Comparison of ENCODE assay signal across 8 mouse cellular contexts in genomic region chr2:25055068-25055405, GRCm38 (mm10). TPM values are rescaled to one million over a fixed set of nuclear protein-coding genes. Genes with fewer than 3 reads are reported as not detected.
DNase-seq lines count a peak whose midpoint lies in the region; ATAC-seq and TF ChIP-seq lines count a peak whose summit lies in the region.

No protein-coding gene starts in this region.

- DNase-seq in thymus, postnatal 36 days, result peak; percentile 9 to 28
- no peak for DNase-seq in thymus, adult 2 months
- DNase-seq in cerebellum, postnatal 14 days, result peak; percentile 68 to 81
- peak; percentile 90 to 93 for DNase-seq in layer of hippocampus, adult 2 months (ENCODE audit: low spot score in 2 of 2)
- DNase-seq in liver, postnatal 0 days, result peak; percentile 34
- peak; percentile 57 to 63 for DNase-seq in right cerebral cortex, postnatal 36 days (ENCODE audit: low spot score in 2 of 2)
- no peak for DNase-seq in embryo, embryonic 10 days (ENCODE audit: low spot score)

- WGBS in thymus, adult 2 months, result 78% methylated on average over 2 of the region's 2 CpGs
- 67% methylated on average over 2 of the region's 2 CpGs for WGBS in heart, embryonic 15.5 days
- 75% methylated on average over 2 of the region's 2 CpGs for whole genome bisulfite sequencing in liver, postnatal 0 days (ENCODE audit: insufficient replicate concordance)

- no peaks in the 10 kb centered on the region for H3K27me3 ChIP-seq in thymus, adult 2 months (ENCODE audit: control insufficient read depth, insufficient read depth, low read length)
- H3K27me3 ChIP-seq in heart, embryonic 15.5 days, result no peaks in the 10 kb centered on the region
- H3K27me3 ChIP-seq in liver, postnatal 0 days (ENCODE audit: insufficient read depth, low read length), result no peaks in the 10 kb centered on the region

- TF ChIP-seq POLR2A in thymus, adult 2 months (IDR thresholded peaks at IDR 0.05; ENCODE audit: control insufficient read depth, extremely low read depth, insufficient read depth, low read length, poor library complexity), result no peak

- no peak overlapping the region for H3K27ac ChIP-seq in thymus, adult 2 months (ENCODE audit: control insufficient read depth, insufficient read depth, low read length)
- no peak overlapping the region for H3K27ac ChIP-seq in heart, embryonic 15.5 days
- H3K27ac ChIP-seq in layer of hippocampus, adult 2 months, result peak overlapping the region; percentile 96
- H3K27ac ChIP-seq in liver, postnatal 0 days (ENCODE audit: low read depth), result no peak overlapping the region

- no peak for TF ChIP-seq EP300 in liver, postnatal 0 days (IDR thresholded peaks at IDR 0.05; ENCODE audit: low read depth)

- peak overlapping the region; percentile 86 for H3K4me2 ChIP-seq in heart, embryonic 15.5 days
- peak overlapping the region; percentile 97 for H3K4me2 ChIP-seq in liver, postnatal 0 days (ENCODE audit: low read depth, low read length)

- no peak for TF ChIP-seq CTCF in thymus, adult 2 months (IDR thresholded peaks at IDR 0.05; ENCODE audit: borderline replicate concordance, control insufficient read depth, extremely low read depth, insufficient read depth, low read length, poor library complexity)
- no peak for TF ChIP-seq CTCF in layer of hippocampus, adult 2 months (conservative IDR thresholded peaks at IDR 0.05)
- no peak for TF ChIP-seq CTCF in liver, postnatal 0 days (IDR thresholded peaks at IDR 0.05; ENCODE audit: low read depth)

- peak overlapping the region; percentile 77 for H3K9ac ChIP-seq in heart, embryonic 15.5 days
- H3K9ac ChIP-seq in liver, postnatal 0 days (replicated peaks), result peak overlapping the region; percentile 81

- H3K9me3 ChIP-seq in heart, embryonic 15.5 days (replicated peaks), result no peaks in the 10 kb centered on the region
- H3K9me3 ChIP-seq in liver, postnatal 0 days (ENCODE audit: low read length), result no peaks in the 10 kb centered on the region

- no peak overlapping the region; the same call in 1 of the 2 replicates for H3K4me3 ChIP-seq in thymus, adult 2 months (ENCODE audit: control insufficient read depth, insufficient read depth, low read length)
- H3K4me3 ChIP-seq in heart, embryonic 15.5 days, result peak overlapping the region; percentile 87
- peak overlapping the region; percentile 99 for H3K4me3 ChIP-seq in layer of hippocampus, adult 2 months
- H3K4me3 ChIP-seq in liver, postnatal 0 days (ENCODE audit: low read depth, low read length), result peak overlapping the region; percentile 82

- ATAC-seq in heart, embryonic 15.5 days (replicated peaks; ENCODE audit: insufficient number of reproducible peaks, insufficient read depth, low FRiP score, low read depth), result no peak
- no peak; the same call in 1 of the 2 replicates for ATAC-seq in liver, postnatal 0 days

- no peaks in the 10 kb centered on the region for H3K36me3 ChIP-seq in thymus, adult 2 months (ENCODE audit: control insufficient read depth, insufficient read depth, low read length)
- peaks cover 10% of the 10 kb centered on the region for H3K36me3 ChIP-seq in heart, embryonic 15.5 days
- peaks cover 30% of the 10 kb centered on the region for H3K36me3 ChIP-seq in liver, postnatal 0 days (replicated peaks; ENCODE audit: insufficient read depth, low read length)

- H3K4me1 ChIP-seq in thymus, adult 2 months (replicated peaks; ENCODE audit: control insufficient read depth, insufficient read depth, low read length), result peaks cover 7% of the 10 kb centered on the region
- peaks cover 14% of the 10 kb centered on the region for H3K4me1 ChIP-seq in heart, embryonic 15.5 days (replicated peaks)
- H3K4me1 ChIP-seq in liver, postnatal 0 days (ENCODE audit: insufficient read depth), result peaks cover 15% of the 10 kb centered on the region

RNA-seq across cellular contexts. Expression of gene Nsmf, which starts 0.9 kb away (rescaled TPM):
- polyA plus RNA-seq in thymus, adult 2 months (2012; rRNA removed), result 41.6 and 50.4 TPM in 2 replicates
- 55.9 and 68.2 TPM in 2 replicates for polyA plus RNA-seq in heart, embryonic 15.5 days (2015; fragmentation: Nextera tagmentation; extraction: Ambion mirVana)
- 1,000 to 10,000 TPM in 1 of 2 experiments, 100 to 1,000 TPM in 1; 975 to 1,037 TPM for total RNA-seq in layer of hippocampus, adult 2 months (2021)
- polyA plus RNA-seq in liver, postnatal 0 days (2015; fragmentation: Nextera tagmentation; extraction: Ambion mirVana), result 29.0 and 32.1 TPM in 2 replicates

RNA-seq across cellular contexts. Expression of gene Entpd8, which starts 25.1 kb away (rescaled TPM):
- 0.58 and 0.91 TPM in 2 replicates for polyA plus RNA-seq in thymus, adult 2 months (2012; rRNA removed)
- polyA plus RNA-seq in heart, embryonic 15.5 days (2015; fragmentation: Nextera tagmentation; extraction: Ambion mirVana), result not detected in 2 replicates
- total RNA-seq in layer of hippocampus, adult 2 months (2021), result not detected
- polyA plus RNA-seq in liver, postnatal 0 days (2015; fragmentation: Nextera tagmentation; extraction: Ambion mirVana), result 23.8 and 25.9 TPM in 2 replicates

RNA-seq across cellular contexts. Expression of gene Noxa1, which starts 39.9 kb away (rescaled TPM):
- 0.24 and 0.44 TPM in 2 replicates for polyA plus RNA-seq in thymus, adult 2 months (2012; rRNA removed)
- 0.15 and 0.16 TPM in 2 replicates for polyA plus RNA-seq in heart, embryonic 15.5 days (2015; fragmentation: Nextera tagmentation; extraction: Ambion mirVana)
- total RNA-seq in layer of hippocampus, adult 2 months (2021), result not detected
- 0.52 and 0.59 TPM in 2 replicates for polyA plus RNA-seq in liver, postnatal 0 days (2015; fragmentation: Nextera tagmentation; extraction: Ambion mirVana)

Comparison
In these comparisons a context has a peak if more than half of its experiments do, and no peak if none do; other contexts are left out.
1. DNase-seq: peak in thymus, postnatal 36 days (2 of 2), cerebellum, postnatal 14 days (2 of 2), layer of hippocampus, adult 2 months (2 of 2), liver, postnatal 0 days (single experiment) and right cerebral cortex, postnatal 36 days (2 of 2); none in thymus, adult 2 months (single experiment) and embryo, embryonic 10 days (single experiment).
2. RNA of gene Entpd8, which starts 25.1 kb away (polyA plus RNA-seq): 23.8 to 25.9 TPM in liver, postnatal 0 days; 0.58 to 0.91 TPM in thymus, adult 2 months and not detected in heart, embryonic 15.5 days; every median in the first group is over 10 times any median in the second.